Mouse (Mus musculus): ENCODE measurements at regions not wholly inside any gene's neighbourhood (a gene's known extent, or its start where the extent isn't known, plus 50 kb on each side); places are given as distances from the start of the nearest gene placed in this dataset.

GRCm38 (mm10) chr11:7606652-7607051, 392.9 kb upstream of the Igfbp3 start:
- DNase-seq (ENCODE audit: low spot score) (no peak), ATAC-seq (ENCODE audit: low read depth) (no peak)
- no peak overlapping the region for H3K27ac ChIP-seq (replicated peaks; ENCODE audit: low read depth, low read length)
- 83% methylated on average over 7 of the region's 7 CpGs for WGBS
- no peak overlapping the region for H3K4me2 ChIP-seq (ENCODE audit: low read depth, low read length)
- H3K27me3 ChIP-seq (replicated peaks; ENCODE audit: control insufficient read depth, insufficient read depth, low read length), result no peaks in the 10 kb centered on the region
- H3K4me1 ChIP-seq (ENCODE audit: control insufficient read depth, insufficient read depth, low read length), result no peaks in the 10 kb centered on the region
- no peak overlapping the region for H3K9ac ChIP-seq (ENCODE audit: low read depth, low read length)
- no peaks in the 10 kb centered on the region for H3K36me3 ChIP-seq (ENCODE audit: control insufficient read depth, insufficient read depth, low read length)
- peaks cover 3% of the 10 kb centered on the region; the same call in 1 of the 2 replicates for H3K9me3 ChIP-seq (ENCODE audit: control insufficient read depth, low read length)
- no peak overlapping the region for H3K4me3 ChIP-seq (ENCODE audit: low read depth, low read length)

GRCm38 (mm10) chr11:7592010-7592409, 378.3 kb upstream of the Igfbp3 start:
- H3K4me2 ChIP-seq (ENCODE audit: low read depth, low read length), result no peak overlapping the region
- no peak overlapping the region for H3K9ac ChIP-seq (ENCODE audit: low read depth, low read length)
- H3K9me3 ChIP-seq (ENCODE audit: control insufficient read depth, low read length), result no peaks in the 10 kb centered on the region
- no peaks in the 10 kb centered on the region for H3K36me3 ChIP-seq (ENCODE audit: control insufficient read depth, insufficient read depth, low read length)
- 71% methylated on average over 4 of the region's 4 CpGs for WGBS
- H3K27me3 ChIP-seq (replicated peaks; ENCODE audit: control insufficient read depth, insufficient read depth, low read length), result no peaks in the 10 kb centered on the region
- H3K27ac ChIP-seq (replicated peaks; ENCODE audit: low read depth, low read length), result no peak overlapping the region
- H3K4me3 ChIP-seq (ENCODE audit: low read depth, low read length), result no peak overlapping the region
- ATAC-seq (ENCODE audit: low read depth) (no peak), DNase-seq (ENCODE audit: low spot score) (no peak)
- no peaks in the 10 kb centered on the region for H3K4me1 ChIP-seq (ENCODE audit: control insufficient read depth, insufficient read depth, low read length)

DNA sequence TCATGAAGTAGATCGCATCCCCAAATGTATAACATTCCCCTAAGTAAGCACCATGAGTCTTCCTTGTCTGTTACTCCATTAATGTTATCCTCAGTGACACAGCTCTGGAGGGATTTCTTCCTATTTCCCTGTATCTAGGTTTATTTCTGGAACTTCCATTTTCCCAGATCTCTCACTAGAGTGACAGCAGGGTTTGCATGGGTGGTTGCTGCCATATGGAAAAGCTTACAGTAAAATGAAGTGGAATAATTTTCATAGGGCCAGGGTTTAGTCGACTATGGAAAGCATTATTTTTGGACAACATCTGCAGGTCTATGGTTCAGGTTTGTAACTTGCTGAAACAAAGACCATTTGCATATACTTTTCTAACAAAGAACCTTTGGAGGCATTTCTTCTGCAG, 369.6 kb upstream of the Igfbp3 start:
- H3K4me2 ChIP-seq (ENCODE audit: low read depth, low read length), result no peak overlapping the region
- peak; percentile 12 for DNase-seq (ENCODE audit: low spot score)
- H3K27ac ChIP-seq (replicated peaks; ENCODE audit: low read depth, low read length), result no peak overlapping the region
- no peaks in the 10 kb centered on the region for H3K4me1 ChIP-seq (ENCODE audit: control insufficient read depth, insufficient read depth, low read length)
- H3K9ac ChIP-seq (ENCODE audit: low read depth, low read length), result no peak overlapping the region
- ATAC-seq (ENCODE audit: low read depth), result no peak
- no peaks in the 10 kb centered on the region for H3K27me3 ChIP-seq (replicated peaks; ENCODE audit: control insufficient read depth, insufficient read depth, low read length)
- WGBS, result 74% methylated on average over 2 of the region's 2 CpGs
- H3K36me3 ChIP-seq (ENCODE audit: control insufficient read depth, insufficient read depth, low read length), result no peaks in the 10 kb centered on the region
- no peak overlapping the region for H3K4me3 ChIP-seq (ENCODE audit: low read depth, low read length)
- peaks cover 5% of the 10 kb centered on the region; the same call in 1 of the 2 replicates for H3K9me3 ChIP-seq (ENCODE audit: control insufficient read depth, low read length)

GRCm38 (mm10) chr11:7568484-7568883, 354.8 kb upstream of the Igfbp3 start:
- Histone ChIP-seq H3K36me3 (ENCODE audit: control insufficient read depth, insufficient read depth, low read length) (no peaks in the 10 kb centered on the region), H3K27me3 (replicated peaks; ENCODE audit: control insufficient read depth, insufficient read depth, low read length) (no peaks in the 10 kb centered on the region), H3K4me3 (ENCODE audit: low read depth, low read length) (no peak overlapping the region), H3K9ac (ENCODE audit: low read depth, low read length) (no peak overlapping the region), H3K9me3 (ENCODE audit: control insufficient read depth, low read length) (no peaks in the 10 kb centered on the region), H3K4me2 (ENCODE audit: low read depth, low read length) (no peak overlapping the region), H3K27ac (replicated peaks; ENCODE audit: low read depth, low read length) (no peak overlapping the region), H3K4me1 (ENCODE audit: control insufficient read depth, insufficient read depth, low read length) (no peaks in the 10 kb centered on the region)
- DNase-seq (ENCODE audit: low spot score), result peak; percentile 17
- 69% methylated on average over 1 of the region's 1 CpGs for WGBS
- no peak for ATAC-seq (ENCODE audit: low read depth)

DNA sequence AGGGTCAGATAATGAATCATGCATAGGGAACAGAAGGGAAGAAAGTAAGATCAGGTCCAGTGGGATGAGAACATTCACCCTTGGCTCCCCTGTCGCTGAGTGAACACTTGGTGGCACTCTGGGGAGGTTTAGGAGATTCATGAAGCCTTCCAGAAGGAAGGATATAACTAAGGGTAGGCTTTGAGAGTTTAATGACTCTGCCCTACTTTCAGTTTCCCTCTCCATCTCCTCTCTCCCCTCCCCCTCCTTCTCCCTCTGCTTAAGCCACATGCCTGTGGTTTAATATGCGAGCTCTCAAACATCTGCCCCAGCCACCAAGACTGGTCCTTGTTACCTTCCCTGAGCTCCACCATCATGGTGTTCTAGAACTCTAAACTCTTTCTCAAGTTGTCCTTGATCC, 348.3 kb upstream of the Igfbp3 start:
- 0 out of 2 replicates have a peak, but pooled peaks cover 2% of the 10 kb centered on the region for H3K4me1 ChIP-seq (ENCODE audit: control insufficient read depth, insufficient read depth, low read length)
- H3K36me3 ChIP-seq (ENCODE audit: control insufficient read depth, insufficient read depth, low read length), result no peaks in the 10 kb centered on the region
- peak; percentile 9 for DNase-seq (ENCODE audit: low spot score)
- no peak overlapping the region for H3K4me3 ChIP-seq (ENCODE audit: low read depth, low read length)
- no peak overlapping the region for H3K4me2 ChIP-seq (ENCODE audit: low read depth, low read length)
- H3K27me3 ChIP-seq (replicated peaks; ENCODE audit: control insufficient read depth, insufficient read depth, low read length), result no peaks in the 10 kb centered on the region
- H3K9me3 ChIP-seq (ENCODE audit: control insufficient read depth, low read length), result no peaks in the 10 kb centered on the region
- H3K27ac ChIP-seq (replicated peaks; ENCODE audit: low read depth, low read length), result no peak overlapping the region
- 29% methylated on average over 2 of the region's 2 CpGs for WGBS
- ATAC-seq (ENCODE audit: low read depth), result peak; percentile 26; the same call in 1 of the 2 replicates
- H3K9ac ChIP-seq (ENCODE audit: low read depth, low read length), result no peak overlapping the region

GRCm38 (mm10) chr11:7561437-7561836, 347.7 kb upstream of the Igfbp3 start:
- ATAC-seq (ENCODE audit: low read depth), result peak; percentile 79
- Histone ChIP-seq H3K27me3 (replicated peaks; ENCODE audit: control insufficient read depth, insufficient read depth, low read length) (no peaks in the 10 kb centered on the region), H3K9ac (ENCODE audit: low read depth, low read length) (no peak overlapping the region), H3K36me3 (ENCODE audit: control insufficient read depth, insufficient read depth, low read length) (no peaks in the 10 kb centered on the region), H3K27ac (replicated peaks; ENCODE audit: low read depth, low read length) (no peak overlapping the region), H3K4me1 (ENCODE audit: control insufficient read depth, insufficient read depth, low read length) (0 out of 2 replicates have a peak, but pooled peaks cover 2% of the 10 kb centered on the region), H3K4me3 (ENCODE audit: low read depth, low read length) (no peak overlapping the region), H3K4me2 (ENCODE audit: low read depth, low read length) (no peak overlapping the region), H3K9me3 (ENCODE audit: control insufficient read depth, low read length) (no peaks in the 10 kb centered on the region)
- 56% methylated on average over 1 of the region's 1 CpGs for WGBS
- peak; percentile 61 for DNase-seq (ENCODE audit: low spot score)

- Histone ChIP-seq H3K4me3 (ENCODE audit: low read depth, low read length) (no peak overlapping the region), H3K36me3 (ENCODE audit: control insufficient read depth, insufficient read depth, low read length) (no peaks in the 10 kb centered on the region), H3K9ac (ENCODE audit: low read depth, low read length) (no peak overlapping the region), H3K9me3 (ENCODE audit: control insufficient read depth, low read length) (no peaks in the 10 kb centered on the region), H3K27me3 (replicated peaks; ENCODE audit: control insufficient read depth, insufficient read depth, low read length) (no peaks in the 10 kb centered on the region), H3K4me2 (ENCODE audit: low read depth, low read length) (no peak overlapping the region), H3K4me1 (ENCODE audit: control insufficient read depth, insufficient read depth, low read length) (no peaks in the 10 kb centered on the region), H3K27ac (replicated peaks; ENCODE audit: low read depth, low read length) (no peak overlapping the region)
- DNase-seq (ENCODE audit: low spot score) (peak; percentile 16), ATAC-seq (ENCODE audit: low read depth) (no peak)
- WGBS, result 64% methylated on average over 6 of the region's 6 CpGs
Measured at GRCm38 (mm10) chr11:7555613-7556274, 342.0 kb upstream of the Igfbp3 start.

DNA sequence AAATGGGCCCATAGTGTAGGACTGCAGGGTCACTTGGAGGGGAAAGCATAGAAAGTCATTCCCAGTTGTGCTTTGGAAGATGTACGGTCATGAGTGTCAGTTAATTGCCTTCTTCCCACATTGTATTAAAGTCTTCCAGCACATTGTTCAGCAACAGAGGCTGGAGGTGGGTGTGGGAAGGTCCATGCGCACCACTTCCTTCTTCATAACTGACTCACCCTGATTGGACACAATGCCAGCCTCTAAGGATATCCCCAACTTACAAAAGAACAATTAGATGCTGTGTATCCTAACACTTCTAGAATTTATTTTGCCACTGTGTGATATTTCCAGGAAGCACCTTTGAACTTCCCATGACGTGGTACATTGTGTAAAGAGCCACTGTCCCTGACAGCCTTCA, 338.4 kb upstream of the Igfbp3 start:
- Histone ChIP-seq H3K4me1 (ENCODE audit: control insufficient read depth, insufficient read depth, low read length) (no peaks in the 10 kb centered on the region), H3K4me2 (ENCODE audit: low read depth, low read length) (no peak overlapping the region), H3K36me3 (ENCODE audit: control insufficient read depth, insufficient read depth, low read length) (no peaks in the 10 kb centered on the region), H3K4me3 (ENCODE audit: low read depth, low read length) (no peak overlapping the region), H3K27me3 (replicated peaks; ENCODE audit: control insufficient read depth, insufficient read depth, low read length) (no peaks in the 10 kb centered on the region), H3K9me3 (ENCODE audit: control insufficient read depth, low read length) (no peaks in the 10 kb centered on the region), H3K27ac (replicated peaks; ENCODE audit: low read depth, low read length) (no peak overlapping the region), H3K9ac (ENCODE audit: low read depth, low read length) (no peak overlapping the region)
- DNase-seq (ENCODE audit: low spot score), result no peak
- 71% methylated on average over 3 of the region's 3 CpGs for WGBS
- ATAC-seq (ENCODE audit: low read depth), result no peak

DNA sequence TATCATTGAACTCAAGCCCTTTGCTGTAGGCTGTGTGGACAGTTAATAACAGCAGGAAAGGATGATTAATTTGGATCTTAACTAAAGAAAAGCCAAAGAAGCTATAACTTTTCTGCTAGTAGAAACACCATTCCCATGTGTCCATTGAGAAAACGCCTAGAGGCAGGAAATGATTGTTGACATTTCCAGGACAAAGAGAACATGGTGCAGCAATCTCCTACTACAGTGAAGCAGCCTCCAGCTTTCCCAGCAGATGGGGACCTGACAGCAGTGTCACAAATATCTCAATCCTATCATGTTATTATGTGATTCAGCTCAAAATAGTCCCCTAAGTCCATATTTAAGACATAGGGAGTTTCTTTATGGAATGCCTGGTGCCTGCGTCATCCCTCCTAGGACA, 334.1 kb upstream of the Igfbp3 start:
- H3K9me3 ChIP-seq (ENCODE audit: control insufficient read depth, low read length), result no peaks in the 10 kb centered on the region
- DNase-seq (ENCODE audit: low spot score), result no peak
- H3K9ac ChIP-seq (ENCODE audit: low read depth, low read length), result no peak overlapping the region
- H3K36me3 ChIP-seq (ENCODE audit: control insufficient read depth, insufficient read depth, low read length), result no peaks in the 10 kb centered on the region
- no peak overlapping the region for H3K27ac ChIP-seq (replicated peaks; ENCODE audit: low read depth, low read length)
- H3K4me1 ChIP-seq (ENCODE audit: control insufficient read depth, insufficient read depth, low read length), result no peaks in the 10 kb centered on the region
- ATAC-seq (ENCODE audit: low read depth), result no peak
- WGBS, result 69% methylated on average over 2 of the region's 2 CpGs
- no peaks in the 10 kb centered on the region for H3K27me3 ChIP-seq (replicated peaks; ENCODE audit: control insufficient read depth, insufficient read depth, low read length)
- no peak overlapping the region for H3K4me2 ChIP-seq (ENCODE audit: low read depth, low read length)
- H3K4me3 ChIP-seq (ENCODE audit: low read depth, low read length), result no peak overlapping the region

All from embryonic facial prominence, embryonic 14.5 days (tissue).